Mouse (Mus musculus): Measurements from ENCODE around the gene Sva.

Gene Sva

GRCm38 (mm10) chr6:42038094-42038493 is at the start of gene Sva:
Gene Sva, plus strand, starts transcription at chr6:42038394.
- DNase-seq (ENCODE audit: low spot score in 2 of 2), result no peak

Measured in natural killer cell, adult 2 months (primary cell).